Mouse (Mus musculus) G1E (cell line): ENCODE data around the gene Bmpr1b. TPM values are rescaled to one million over a fixed set of nuclear protein-coding genes. Genes with fewer than 3 reads are reported as not detected.

Experiments
- ATAC-seq: 2 replicates; pipeline ENCODE4 v1.8.0; 2016; ENCODE audit warnings: mild to moderate bottlenecking; ENCODE audit not compliant: insufficient number of reproducible peaks, poor library complexity, low FRiP score, severe bottlenecking; ENCODE audit errors: extremely low read depth
- DNase-seq: peaks from one replicate; pipeline ENCODE4 v3.0.0; 2012; ENCODE audit warnings: low spot score
- H3K27me3 ChIP-seq: 2 replicates; pipeline ENCODE4 v1.6.1; 2012; ENCODE audit warnings: mild to moderate bottlenecking, low read length, inconsistent platforms; ENCODE audit not compliant: insufficient read depth
- H3K36me3 ChIP-seq: replicated peaks from 2 replicates; pipeline ENCODE3; 2012; ENCODE audit warnings: mild to moderate bottlenecking, inconsistent platforms
- H3K4me1 ChIP-seq: 2 replicates; pipeline ENCODE4 v1.6.1; 2012; ENCODE audit warnings: low read depth, low read length, inconsistent platforms, mixed read lengths; ENCODE audit not compliant: insufficient read depth
- H3K4me3 ChIP-seq: 2 replicates; pipeline ENCODE4 v1.5.1; 2012; ENCODE audit warnings: low read depth, mild to moderate bottlenecking, inconsistent platforms, low read length, moderate library complexity, mixed read lengths
- H3K9me3 ChIP-seq: replicated peaks from 2 replicates; pipeline ENCODE4 v1.6.1; 2012; ENCODE audit warnings: inconsistent platforms
- CTCF ChIP-seq: IDR thresholded peaks from 2 replicates; pipeline ENCODE4 v1.5.1; 2012; ENCODE audit warnings: low read depth, low read length, inconsistent platforms, mixed read lengths
- GATA1 ChIP-seq: IDR thresholded peaks from 2 replicates; pipeline ENCODE4 v1.6.1; 2012; ENCODE audit warnings: borderline replicate concordance, low read length, inconsistent platforms, mixed read lengths
- GATA2 ChIP-seq: IDR thresholded peaks from 2 replicates; pipeline ENCODE4 v1.6.1; 2012; ENCODE audit warnings: low read depth, low read length, inconsistent platforms, borderline replicate concordance
- POLR2AphosphoS5 ChIP-seq: IDR thresholded peaks from 2 replicates; pipeline ENCODE4 v1.6.1; 2012; ENCODE audit warnings: low read depth, low read length, inconsistent platforms; ENCODE audit not compliant: insufficient replicate concordance
- TAL1 ChIP-seq: conservative IDR thresholded peaks from 2 replicates; pipeline ENCODE4 v1.6.1; 2012; ENCODE audit warnings: low read depth, low read length, inconsistent platforms, mixed read lengths
- polyA plus RNA-seq: library from polyadenylated mRNA; stranded (reverse); fragments of >175 nt; gene quantifications from 2 replicates; pipeline ENCODE4 v1.2.3, GENCODE M21; 2012
- total RNA-seq, 2 experiments: library from RNA; stranded (forward) in 1 of 2; stranded (reverse) in 1 of 2; fragments of 200-1000 nt in 1 of 2; fragments of >200 nt in 1 of 2; fragmentation: Nextera tagmentation in 1 of 2; gene quantifications; 2 replicates each; pipeline ENCODE4 v1.2.3; 2014 to 2017

The Bmpr1b gene
- total and polyA plus RNA-seq, 3 experiments, result 0.11 TPM; not detected in 2

DNA sequence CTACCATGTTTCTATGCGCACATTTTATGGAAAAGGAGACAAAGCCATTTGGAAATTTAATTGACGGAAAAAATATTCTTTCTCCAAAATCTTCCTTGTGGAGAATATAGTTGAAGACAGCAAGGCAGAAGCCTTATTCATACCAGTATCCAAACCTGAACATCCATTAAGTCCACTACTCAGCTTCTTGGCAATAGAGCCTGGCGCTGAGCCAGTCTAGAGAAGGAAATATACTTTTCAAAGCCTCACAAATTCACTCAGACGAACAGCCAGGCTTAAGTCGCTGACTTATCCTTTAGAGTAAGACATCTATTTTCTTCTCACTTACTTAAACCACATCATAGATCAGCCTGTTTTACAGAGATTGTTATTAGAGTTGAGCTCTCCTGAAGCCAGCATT lies 97.6 kb downstream of the Bmpr1b start:
- Histone ChIP-seq H3K9me3 (no peaks in the 10 kb centered on the region), H3K4me1 (no peaks in the 10 kb centered on the region), H3K27me3 (no peaks in the 10 kb centered on the region), H3K36me3 (no peaks in the 10 kb centered on the region), H3K4me3 (no peak overlapping the region)
- ATAC-seq (no peak), DNase-seq (no peak)
- no peak for TF ChIP-seq POLR2AphosphoS5
- no peak for TF ChIP-seq CTCF
- TF ChIP-seq TAL1, result no peak
- no peak for TF ChIP-seq GATA1
- TF ChIP-seq GATA2, result no peak

DNA sequence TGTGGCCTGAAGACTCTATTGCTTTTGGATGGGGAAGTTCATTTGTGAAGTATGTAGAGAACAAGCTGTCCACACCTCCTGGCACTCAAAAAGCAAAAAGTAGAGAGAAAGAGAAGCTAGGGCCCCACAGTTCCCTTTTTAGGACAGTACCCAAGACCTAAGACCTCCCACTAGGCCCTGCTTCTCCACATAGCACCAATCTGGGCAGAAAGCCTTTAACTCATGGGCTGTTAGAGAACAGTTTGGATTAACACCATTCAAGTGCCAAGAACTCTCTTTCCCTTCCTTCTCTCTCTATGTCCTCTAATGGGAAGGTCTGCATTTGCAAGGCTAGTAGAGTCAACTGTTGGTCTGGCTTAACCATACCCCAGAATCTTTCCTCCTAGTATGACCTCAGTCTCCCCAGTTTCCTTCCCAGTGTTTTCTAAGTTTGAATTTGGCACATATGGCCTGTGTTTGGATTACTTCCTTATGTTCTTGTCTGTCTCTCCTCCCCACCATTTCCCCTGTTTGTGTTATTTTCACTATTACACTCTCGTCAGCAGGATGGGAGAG lies 102.4 kb downstream of the Bmpr1b start:
- Histone ChIP-seq H3K4me1 (no peaks in the 10 kb centered on the region), H3K36me3 (no peaks in the 10 kb centered on the region), H3K27me3 (no peaks in the 10 kb centered on the region), H3K4me3 (no peak overlapping the region), H3K9me3 (no peaks in the 10 kb centered on the region)
- ATAC-seq (no peak), DNase-seq (no peak)
- TF ChIP-seq GATA2 (no peak), CTCF (no peak), POLR2AphosphoS5 (no peak), GATA1 (no peak), TAL1 (no peak)

DNA sequence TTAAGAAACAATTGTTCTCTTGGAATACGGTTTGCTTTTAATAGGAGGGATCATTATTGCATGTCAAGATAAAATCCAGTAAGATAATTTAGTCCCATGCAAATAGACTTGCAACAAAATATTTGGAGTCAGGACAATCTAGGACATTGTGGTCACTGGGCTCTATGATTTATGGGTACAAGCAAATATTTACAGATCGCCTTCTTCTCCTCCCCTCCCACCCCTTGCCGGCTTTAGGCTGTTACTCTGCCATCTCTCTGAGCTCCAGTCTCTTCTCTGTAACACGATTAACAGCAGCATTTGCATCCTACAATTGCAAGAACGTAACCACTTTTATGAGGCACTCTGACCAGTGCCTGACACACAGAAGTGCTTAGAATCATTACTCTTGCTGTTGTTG lies 104.1 kb downstream of the Bmpr1b start:
- Histone ChIP-seq H3K27me3 (peaks cover 2% of the 10 kb centered on the region; the same call in 1 of the 2 replicates), H3K4me3 (no peak overlapping the region), H3K4me1 (no peaks in the 10 kb centered on the region), H3K36me3 (no peaks in the 10 kb centered on the region), H3K9me3 (no peaks in the 10 kb centered on the region)
- DNase-seq, result no peak
- no peak for ATAC-seq
- no peak for TF ChIP-seq GATA1
- TF ChIP-seq TAL1, result no peak
- no peak for TF ChIP-seq POLR2AphosphoS5
- TF ChIP-seq CTCF, result no peak
- no peak for TF ChIP-seq GATA2

DNA sequence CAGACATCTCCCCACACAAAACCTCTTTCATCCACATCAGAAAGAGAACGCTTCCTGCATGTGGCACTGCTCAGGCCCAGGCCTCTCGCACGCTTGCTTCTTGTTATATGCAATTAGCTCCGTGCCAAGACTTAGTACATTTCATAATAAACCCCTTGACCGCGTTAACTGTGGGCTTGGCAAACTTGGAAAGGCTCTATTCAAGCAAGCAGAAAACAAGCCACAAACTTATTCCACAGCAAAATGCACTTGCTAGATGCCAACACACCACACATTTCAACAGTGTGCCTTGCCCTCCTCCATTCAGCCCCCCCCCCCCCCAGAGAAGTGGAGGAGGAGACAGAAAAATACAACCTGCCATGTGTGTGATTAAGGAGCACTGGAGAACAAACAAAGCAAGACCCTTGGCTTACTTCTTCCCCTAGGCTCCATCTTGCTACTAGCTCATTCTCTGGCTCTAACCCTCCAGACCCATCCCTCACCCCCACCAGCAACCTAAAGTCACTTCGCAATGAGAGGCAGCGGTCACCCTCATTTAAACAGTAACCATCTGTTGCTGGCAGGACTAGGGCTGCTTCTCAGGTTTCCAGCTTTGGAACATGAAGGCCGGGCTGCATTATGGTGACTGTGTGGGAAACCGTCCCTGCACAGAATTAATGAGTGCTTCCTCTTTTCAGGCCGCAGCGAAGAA lies 105.5 kb downstream of the Bmpr1b start:
- H3K36me3 ChIP-seq, result no peaks in the 10 kb centered on the region
- H3K9me3 ChIP-seq, result no peaks in the 10 kb centered on the region
- H3K4me3 ChIP-seq, result no peak overlapping the region
- TF ChIP-seq TAL1 (no peak), GATA1 (no peak), CTCF (no peak), GATA2 (no peak), POLR2AphosphoS5 (no peak)
- ATAC-seq (no peak), DNase-seq (no peak)
- peaks cover 2% of the 10 kb centered on the region; the same call in 1 of the 2 replicates for H3K27me3 ChIP-seq
- H3K4me1 ChIP-seq, result no peaks in the 10 kb centered on the region

DNA sequence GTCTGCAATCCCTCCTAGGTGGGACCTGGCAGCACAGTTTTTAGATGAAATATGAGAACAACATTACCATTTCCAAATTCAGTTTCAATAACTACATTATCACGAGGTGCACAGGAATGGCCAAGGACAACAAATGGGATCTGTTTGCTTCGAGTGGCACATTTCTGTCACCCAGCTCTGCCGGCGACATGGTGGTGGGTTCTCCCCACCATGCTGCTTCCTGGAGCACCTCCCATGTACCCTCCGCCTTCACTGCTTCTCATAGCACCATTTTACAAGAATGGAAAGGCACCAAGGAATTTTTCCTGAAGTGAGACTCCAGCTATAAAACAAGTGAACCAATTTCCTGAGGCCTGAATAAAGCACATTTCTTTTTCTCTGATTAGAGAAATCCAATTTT lies 108.0 kb downstream of the Bmpr1b start:
- no peaks in the 10 kb centered on the region for H3K9me3 ChIP-seq
- peaks cover 2% of the 10 kb centered on the region; the same call in 1 of the 2 replicates for H3K27me3 ChIP-seq
- no peaks in the 10 kb centered on the region for H3K4me1 ChIP-seq
- TF ChIP-seq POLR2AphosphoS5 (no peak), GATA1 (no peak), CTCF (no peak), TAL1 (no peak), GATA2 (no peak)
- no peak for DNase-seq
- ATAC-seq, result no peak
- H3K36me3 ChIP-seq, result no peaks in the 10 kb centered on the region
- no peak overlapping the region for H3K4me3 ChIP-seq

DNA sequence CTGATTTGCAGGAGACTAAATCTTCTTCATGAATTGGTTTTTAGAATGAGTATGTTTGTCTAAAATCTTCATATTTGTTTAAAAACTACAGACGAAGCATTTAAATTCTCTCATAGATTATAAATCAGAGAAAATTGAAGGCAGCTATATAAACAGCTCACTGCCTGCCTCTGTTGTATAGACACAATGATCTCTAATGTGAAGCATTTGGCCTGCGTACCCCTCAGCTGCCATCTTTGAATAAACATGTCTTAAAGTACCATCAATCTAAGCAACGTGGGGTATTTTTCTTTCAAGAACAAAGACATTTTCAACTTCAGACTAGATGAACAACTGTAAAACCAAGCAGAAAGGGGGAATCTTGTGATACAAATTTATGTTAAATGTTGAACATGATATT lies 109.3 kb downstream of the Bmpr1b start:
- Histone ChIP-seq H3K9me3 (no peaks in the 10 kb centered on the region), H3K36me3 (no peaks in the 10 kb centered on the region), H3K4me3 (no peak overlapping the region), H3K27me3 (peaks cover 2% of the 10 kb centered on the region; the same call in 1 of the 2 replicates), H3K4me1 (no peaks in the 10 kb centered on the region)
- TF ChIP-seq CTCF, result no peak
- TF ChIP-seq POLR2AphosphoS5, result no peak
- no peak for TF ChIP-seq TAL1
- no peak for TF ChIP-seq GATA1
- no peak for TF ChIP-seq GATA2
- no peak for ATAC-seq
- no peak for DNase-seq
